Mouse (Mus musculus) CH12.LX (cell line): ENCODE data around the gene Rtn4rl1. TPM values are rescaled to one million over a fixed set of nuclear protein-coding genes. Genes with fewer than 3 reads are reported as not detected.
A peak's percentile ranks its signal among the peaks of the same experiment; 100 is the strongest.
"Not testable (repeated sequence)": the region's sequence is repeated elsewhere in the genome, so short reads cannot be mapped to it uniquely, and the experiment has no call there.

ENCODE experiments used
- DNase-seq: peaks from one replicate; pipeline ENCODE4 v3.0.0-alpha.2; 2013; ENCODE audit errors: extremely low read depth
- H3K27ac ChIP-seq: 2 replicates; pipeline ENCODE4 v1.5.1; 2012; ENCODE audit warnings: low read depth, mild to moderate bottlenecking, control low read depth, moderate library complexity; ENCODE audit not compliant: insufficient read depth
- H3K27me3 ChIP-seq: replicated peaks from 2 replicates; pipeline ENCODE3; 2012; ENCODE audit warnings: inconsistent platforms
- H3K36me3 ChIP-seq, 2 experiments: replicated peaks in 1 of 2; 2 replicates each; pipeline versions ENCODE3 to v1.6.1; 2012; ENCODE audit warnings: inconsistent platforms in 1 of 2, low read length in 1 of 2, mild to moderate bottlenecking in 1 of 2, mixed read lengths in 1 of 2, moderate library complexity in 1 of 2; ENCODE audit not compliant: control insufficient read depth in 1 of 2, insufficient read depth in 1 of 2
- H3K4me1 ChIP-seq, 2 experiments: 2 replicates each; pipeline ENCODE4 v1.6.1; 2012; ENCODE audit warnings: inconsistent platforms in 1 of 2, moderate library complexity in 1 of 2; ENCODE audit not compliant: insufficient read depth in 2 of 2, control insufficient read depth in 1 of 2
- H3K4me2 ChIP-seq: 2 replicates; pipeline ENCODE4 v1.6.1; 2012; ENCODE audit warnings: low read depth, mild to moderate bottlenecking, control low read depth; ENCODE audit not compliant: poor library complexity, insufficient read depth, severe bottlenecking
- H3K4me3 ChIP-seq, 3 experiments: fragments of 150-350 bp in 1 of 3; sonication (generic) in 1 of 3; replicated peaks in 1 of 3; 2 replicates each; pipeline versions ENCODE3 to v1.5.1; 2011 to 2012; ENCODE audit warnings: low read depth in 2 of 3, low read length in 2 of 3, mild to moderate bottlenecking in 2 of 3, moderate library complexity in 2 of 3, control low read depth in 1 of 3, improper control_type of control experiment in 1 of 3, inconsistent platforms in 1 of 3, mixed read lengths in 1 of 3; ENCODE audit not compliant: poor library complexity in 1 of 3
- H3K79me2 ChIP-seq: replicated peaks from 2 replicates; pipeline ENCODE4 v1.6.1; 2012; ENCODE audit warnings: mild to moderate bottlenecking, moderate library complexity; ENCODE audit not compliant: control insufficient read depth, poor library complexity, insufficient read depth, severe bottlenecking; ENCODE audit errors: extremely low read depth
- H3K9ac ChIP-seq: 2 replicates; pipeline ENCODE4 v1.6.1; 2012; ENCODE audit warnings: low read depth, mild to moderate bottlenecking, control low read depth, moderate library complexity; ENCODE audit not compliant: insufficient read depth
- H3K9me3 ChIP-seq: replicated peaks from 2 replicates; pipeline ENCODE3; 2012; ENCODE audit warnings: low read length, inconsistent platforms, mixed read lengths
- CHD2 ChIP-seq: IDR thresholded peaks from 2 replicates; pipeline ENCODE4 v1.6.1; 2011; ENCODE audit warnings: low read length, improper control_type of control experiment
- GABPA ChIP-seq: IDR thresholded peaks from 2 replicates; pipeline ENCODE4 v1.6.1; 2012; ENCODE audit warnings: low read depth, low read length, improper control_type of control experiment, inconsistent platforms; ENCODE audit not compliant: insufficient replicate concordance
- HCFC1 ChIP-seq: IDR thresholded peaks from 2 replicates; pipeline ENCODE4 v1.6.1; 2012; ENCODE audit warnings: low read depth, mild to moderate bottlenecking, inconsistent platforms, low read length, improper control_type of control experiment
- IRF4 ChIP-seq: IDR thresholded peaks from 2 replicates; pipeline ENCODE4 v1.6.1; 2014; ENCODE audit warnings: low read depth, mild to moderate bottlenecking, inconsistent platforms, low read length, improper control_type of control experiment
- JUND ChIP-seq: conservative IDR thresholded peaks from 2 replicates; pipeline ENCODE4 v1.6.1; 2011; ENCODE audit warnings: low read depth, low read length, improper control_type of control experiment
- MAX ChIP-seq: IDR thresholded peaks from 2 replicates; pipeline ENCODE4 v1.6.1; 2011; ENCODE audit warnings: low read length, improper control_type of control experiment
- MAZ ChIP-seq: IDR thresholded peaks from 2 replicates; pipeline ENCODE4 v1.6.1; 2012; ENCODE audit warnings: low read depth, mild to moderate bottlenecking, inconsistent platforms, low read length, improper control_type of control experiment, moderate library complexity
- NRF1 ChIP-seq: IDR thresholded peaks from 2 replicates; pipeline ENCODE4 v1.6.1; 2014; ENCODE audit warnings: low read depth, mild to moderate bottlenecking, inconsistent platforms, low read length, improper control_type of control experiment, moderate library complexity
- PAX5 ChIP-seq: IDR thresholded peaks from 2 replicates; pipeline ENCODE4 v1.6.1; 2012; ENCODE audit warnings: low read length, inconsistent platforms, mixed read lengths
- POLR2AphosphoS2 ChIP-seq: IDR thresholded peaks from 2 replicates; pipeline ENCODE4 v1.6.1; 2011; ENCODE audit warnings: low read depth, low read length, improper control_type of control experiment
- RCOR1 ChIP-seq: conservative IDR thresholded peaks from 2 replicates; pipeline ENCODE4 v1.6.1; 2012; ENCODE audit warnings: low read depth, mild to moderate bottlenecking, inconsistent platforms, low read length, improper control_type of control experiment
- SIN3A ChIP-seq: IDR thresholded peaks from 2 replicates; pipeline ENCODE4 v1.6.1; 2012; ENCODE audit warnings: low read length, improper control_type of control experiment, inconsistent platforms
- SMC3 ChIP-seq: IDR thresholded peaks from 2 replicates; pipeline ENCODE4 v1.6.1; 2011; ENCODE audit warnings: low read depth, low read length, improper control_type of control experiment
- USF2 ChIP-seq: conservative IDR thresholded peaks from 2 replicates; pipeline ENCODE4 v1.6.1; 2011; ENCODE audit warnings: low read depth, low read length, improper control_type of control experiment
- ZNF384 ChIP-seq: IDR thresholded peaks from 2 replicates; pipeline ENCODE4 v1.6.1; 2012; ENCODE audit warnings: low read depth, low read length, improper control_type of control experiment, inconsistent platforms
- dilution Hi-C: fragments of 300-500 bp; cut with MboI; formaldehyde crosslinking; loops from 2 replicates; pipeline ENCODE4 v1.14.3; 2020; ENCODE audit warnings: low sequenced_read_pairs; ENCODE audit not compliant: extremely low pct_unique_long_range_greater_than_20kb, extremely low pct_ligation_motif_present
- in situ Hi-C: fragments of 300-500 bp; cut with MboI; formaldehyde crosslinking; loops from 3 replicates; pipeline ENCODE4 v1.14.3; 2019; ENCODE audit warnings: low sequenced_read_pairs, low pct_ligation_motif_present, low pct_unique_long_range_greater_than_20kb, mixed read lengths
- polyA plus RNA-seq: library from polyadenylated mRNA; unstranded; fragments of >175 nt; gene quantifications from 2 replicates; pipeline ENCODE4 v1.2.1, GENCODE M21; 2012; ENCODE audit warnings: low read depth; ENCODE audit not compliant: insufficient read length
- total RNA-seq, 2 experiments: library from RNA; depleted of rRNA; stranded (reverse); fragments of 300-350 nt in 1 of 2; fragments of >200 nt in 1 of 2; gene quantifications; 2 replicates each; pipeline ENCODE4 v1.2.3; 2012 to 2014

The Rtn4rl1 gene
- total and polyA plus RNA-seq, 3 experiments, result 0.04 to 0.09 TPM; not detected in 1

DNA sequence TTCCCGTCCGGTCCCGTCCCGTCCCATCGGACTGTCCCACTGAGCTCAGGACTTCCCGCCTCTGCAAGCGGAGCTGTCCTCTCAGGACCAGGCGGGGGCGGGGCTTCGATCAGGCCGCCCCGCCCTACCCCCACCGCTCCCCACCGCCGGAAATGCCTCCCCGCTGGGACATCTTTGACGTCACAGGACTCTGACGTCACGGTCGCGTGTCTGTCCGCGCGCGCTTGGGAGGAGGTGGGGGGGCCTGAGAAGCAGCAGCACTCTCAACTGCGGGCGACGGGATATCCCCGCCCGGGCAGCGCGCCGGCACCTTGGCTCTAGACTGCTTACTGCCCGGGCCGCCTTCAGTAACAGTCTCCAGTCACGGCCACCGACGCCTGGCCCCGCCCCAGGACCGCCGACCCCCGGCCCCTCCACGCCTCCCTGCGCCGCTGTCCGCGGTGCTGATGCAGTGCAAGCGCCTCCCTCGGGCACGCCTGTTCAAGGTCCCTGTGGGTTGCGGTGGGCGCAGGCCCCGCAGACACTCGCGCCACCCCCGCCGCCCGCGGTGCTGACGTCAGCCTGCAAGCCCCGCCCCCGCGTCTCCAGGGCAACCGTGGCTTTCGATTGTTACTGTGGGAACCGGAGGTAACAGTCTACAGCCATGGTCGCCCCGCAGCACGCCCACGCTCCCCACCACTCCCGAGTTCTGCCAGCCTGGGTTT lies 20.3 kb upstream of the Rtn4rl1 start (continued):
- no peak; the same call in none of the 2 replicates for TF ChIP-seq NRF1
- TF ChIP-seq MAZ, result peak; percentile 74; the same call in 1 of the 2 replicates
- no peak for TF ChIP-seq JUND
- no peak for TF ChIP-seq SMC3
- TF ChIP-seq POLR2AphosphoS2, result no peak
- peak; percentile 94 for TF ChIP-seq GABPA
- 0 out of 2 replicates have a peak, but pooled peaks have one; percentile 21 for TF ChIP-seq IRF4
- peak; percentile 82 for TF ChIP-seq CHD2
- no peak for TF ChIP-seq USF2
- TF ChIP-seq RCOR1, result 0 out of 2 replicates have a peak, but pooled peaks have one; percentile 30
- TF ChIP-seq HCFC1, result peak; percentile 46
- TF ChIP-seq, all 38 proteins: peak for 16

DNA sequence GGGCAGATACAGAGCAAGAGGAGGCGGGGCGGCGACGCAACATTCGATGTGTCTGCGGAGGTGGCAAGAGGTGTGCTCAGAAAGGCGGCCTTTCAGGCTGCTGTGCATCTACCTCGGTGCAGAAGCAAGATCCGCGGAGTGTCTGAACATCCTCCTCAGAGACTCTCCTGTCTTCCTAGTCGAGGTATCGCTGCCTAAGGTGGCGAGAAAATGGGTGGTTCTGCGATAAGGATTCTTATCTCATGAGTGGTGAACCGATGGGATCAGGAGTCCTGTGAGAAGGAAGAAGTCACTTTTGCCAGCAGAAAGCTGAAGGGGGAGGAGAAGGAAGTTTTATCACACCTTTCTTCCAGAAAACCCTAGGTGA lies 19.8 kb upstream of the Rtn4rl1 start:
- peaks cover 19 to 56% of the 10 kb centered on the region in 2 experiments for H3K4me1 ChIP-seq
- peak overlapping the region; percentile 86 for H3K4me2 ChIP-seq
- DNase-seq, result no peak
- no peak overlapping the region for H3K27ac ChIP-seq
- in situ Hi-C loops (loop anchor here (25.0 kb wide), 1 partner anchor 536 kb away; the partner anchor contains the start of gene Cluh), dilution Hi-C loops (no loop called here)
- H3K27me3 ChIP-seq, result peaks cover 35% of the 10 kb centered on the region
- TF ChIP-seq PAX5 (no peak), MAX (0 out of 2 replicates have a peak, but pooled peaks have one; percentile 25), SIN3A (no peak)
- H3K36me3 ChIP-seq, result peaks cover 14 to 28% of the 10 kb centered on the region in 2 experiments
- no peaks in the 10 kb centered on the region for H3K9me3 ChIP-seq
- peaks cover 9% of the 10 kb centered on the region for H3K79me2 ChIP-seq
- peak overlapping the region; percentile 50 to 68 (median 53) for H3K4me3 ChIP-seq
- H3K9ac ChIP-seq, result peak overlapping the region; percentile 6; the same call in 1 of the 2 replicates

GRCm38 (mm10) chr11:75174574-75174973 lies 19.0 kb upstream of the Rtn4rl1 start:
- peaks cover 19 to 53% of the 10 kb centered on the region in 2 experiments for H3K4me1 ChIP-seq
- H3K27ac ChIP-seq, result not testable (repeated sequence)
- in situ Hi-C loops, result loop anchor here (25.0 kb wide), 1 partner anchor 537 kb away; the partner anchor contains the start of gene Cluh

More at GRCm38 (mm10) chr11:75174574-75174973, 19.0 kb upstream of the Rtn4rl1 start:
- H3K4me3 ChIP-seq, H3K9me3 ChIP-seq, H3K4me2 ChIP-seq, DNase-seq, dilution Hi-C loops, H3K9ac ChIP-seq, H3K79me2 ChIP-seq: not testable (repeated sequence)
- H3K27me3 ChIP-seq, result peaks cover 35% of the 10 kb centered on the region
- H3K36me3 ChIP-seq, result peaks cover 16 to 34% of the 10 kb centered on the region in 2 experiments
- TF ChIP-seq ZNF384, result peak; percentile 64; the same call in 1 of the 2 replicates
